Mouse (Mus musculus) hindbrain, embryonic 14.5 days (tissue): Measurements from ENCODE around the gene Exo5. TPM values are rescaled to one million over a fixed set of nuclear protein-coding genes. Genes with fewer than 3 reads are reported as not detected.

Source experiments
- ATAC-seq: fragments of 200-750 bp; cut with Nextera tagmentation; 2 replicates; pipeline ENCODE4 v1.8.0; 2017; ENCODE audit warnings: moderate number of reproducible peaks, mild to moderate bottlenecking, moderate TSS enrichment, moderate library complexity; ENCODE audit not compliant: low FRiP score
- DNase-seq: peaks from one replicate; pipeline ENCODE4 v3.0.0-alpha.2; 2015; ENCODE audit warnings: low spot score
- H3K27ac ChIP-seq: fragments of 300-500 bp; sonication (generic); 2 replicates; pipeline ENCODE4 v1.5.1; 2014; ENCODE audit warnings: mild to moderate bottlenecking, moderate library complexity
- H3K27me3 ChIP-seq: fragments of 300-500 bp; sonication (generic); 2 replicates; pipeline ENCODE4 v1.6.1; 2014; ENCODE audit warnings: mild to moderate bottlenecking, low read length, mixed read lengths; ENCODE audit not compliant: control insufficient read depth, insufficient read depth
- H3K36me3 ChIP-seq: fragments of 300-500 bp; sonication (generic); replicated peaks from 2 replicates; pipeline ENCODE4 v1.6.1; 2014; ENCODE audit not compliant: control insufficient read depth, insufficient read depth
- H3K4me1 ChIP-seq: fragments of 300-500 bp; sonication (generic); replicated peaks from 2 replicates; pipeline ENCODE4 v1.6.1; 2014; ENCODE audit warnings: antibody characterized with exemption, low read length, mixed read lengths; ENCODE audit not compliant: control insufficient read depth, insufficient read depth
- H3K4me2 ChIP-seq: fragments of 300-500 bp; sonication (generic); replicated peaks from 2 replicates; pipeline ENCODE4 v1.6.1; 2014; ENCODE audit warnings: mild to moderate bottlenecking, moderate library complexity
- H3K4me3 ChIP-seq: fragments of 300-500 bp; sonication (generic); replicated peaks from 2 replicates; pipeline ENCODE4 v1.5.1; 2014; ENCODE audit warnings: mild to moderate bottlenecking, low read length
- H3K9ac ChIP-seq: fragments of 300-500 bp; sonication (generic); 2 replicates; pipeline ENCODE4 v1.6.1; 2014
- H3K9me3 ChIP-seq: fragments of 300-500 bp; sonication (generic); 2 replicates; pipeline ENCODE4 v1.6.1; 2016; ENCODE audit warnings: low read length; ENCODE audit not compliant: control insufficient read depth
- WGBS: fragments of 180-500 bp; shearing (Covaris S2); extraction: QIAGEN DNeasy Blood & Tissue Kit; methylation state at CpG from one replicate; pipeline ENCODE4 v1.1.7; 2014; 5-methylcytosine and 5-hydroxymethylcytosine counted together
- polyA plus RNA-seq: library from polyadenylated mRNA; unstranded; fragments of >200 nt; fragmentation: Nextera tagmentation; extraction: Ambion mirVana; gene quantifications from 2 replicates; pipeline ENCODE4 v1.2.1, GENCODE M21; 2014

Gene Exo5
- polyA plus RNA-seq, 1 experiment from 2014 or later = 29.6 TPM

GRCm38 (mm10) chr4:120913443-120913842 is 11.4 kb downstream of the Exo5 start:
- no peak overlapping the region for H3K27ac ChIP-seq
- H3K4me2 ChIP-seq = no peak overlapping the region
- H3K27me3 ChIP-seq = no peaks in the 10 kb centered on the region
- DNase-seq = no peak
- no peak overlapping the region for H3K9ac ChIP-seq
- 70% methylated on average over 8 of the region's 8 CpGs for WGBS
- no peak overlapping the region for H3K4me3 ChIP-seq
- H3K4me1 ChIP-seq = no peaks in the 10 kb centered on the region
- H3K9me3 ChIP-seq = no peaks in the 10 kb centered on the region
- ATAC-seq = no peak
- no peaks in the 10 kb centered on the region for H3K36me3 ChIP-seq

GRCm38 (mm10) chr4:120912866-120913265 is 12.0 kb downstream of the Exo5 start:
- Histone ChIP-seq H3K27ac (no peak overlapping the region), H3K27me3 (no peaks in the 10 kb centered on the region), H3K9ac (no peak overlapping the region), H3K4me3 (no peak overlapping the region), H3K9me3 (no peaks in the 10 kb centered on the region), H3K4me1 (no peaks in the 10 kb centered on the region), H3K4me2 (no peak overlapping the region), H3K36me3 (no peaks in the 10 kb centered on the region)
- WGBS = 49% methylated on average over 4 of the region's 4 CpGs
- ATAC-seq (no peak), DNase-seq (no peak)

- no peak overlapping the region for H3K9ac ChIP-seq
- 89% methylated on average over 6 of the region's 6 CpGs for WGBS
These were observed 13.7 kb downstream of the Exo5 start for GRCm38 (mm10) chr4:120911086-120911485.

GRCm38 (mm10) chr4:120909558-120910150 is 15.2 kb downstream of the Exo5 start:
- H3K4me2 ChIP-seq = no peak overlapping the region
- no peak overlapping the region for H3K27ac ChIP-seq
- DNase-seq = peak; percentile 92
- no peaks in the 10 kb centered on the region for H3K9me3 ChIP-seq
- H3K4me1 ChIP-seq = no peaks in the 10 kb centered on the region
- no peak overlapping the region for H3K9ac ChIP-seq
- H3K4me3 ChIP-seq = no peak overlapping the region
- H3K27me3 ChIP-seq = no peaks in the 10 kb centered on the region
- ATAC-seq = peak; percentile 55; the same call in 1 of the 2 replicates
- 33% methylated on average over 15 of the region's 15 CpGs for WGBS
- no peaks in the 10 kb centered on the region for H3K36me3 ChIP-seq

More at GRCm38 (mm10) chr4:120911086-120911485, 13.7 kb downstream of the Exo5 start:
- DNase-seq (no peak), ATAC-seq (no peak)
- no peak overlapping the region for H3K4me2 ChIP-seq
- no peaks in the 10 kb centered on the region for H3K4me1 ChIP-seq
- H3K27me3 ChIP-seq = no peaks in the 10 kb centered on the region
- H3K27ac ChIP-seq = no peak overlapping the region
- no peaks in the 10 kb centered on the region for H3K36me3 ChIP-seq
- no peaks in the 10 kb centered on the region for H3K9me3 ChIP-seq
- H3K4me3 ChIP-seq = no peak overlapping the region

- DNase-seq = no peak
- Histone ChIP-seq H3K27ac (no peak overlapping the region), H3K9ac (no peak overlapping the region), H3K27me3 (no peaks in the 10 kb centered on the region), H3K4me2 (no peak overlapping the region), H3K9me3 (no peaks in the 10 kb centered on the region), H3K36me3 (no peaks in the 10 kb centered on the region), H3K4me1 (no peaks in the 10 kb centered on the region), H3K4me3 (no peak overlapping the region)
- 80% methylated on average over 5 of the region's 5 CpGs for WGBS
- no peak for ATAC-seq
These were observed 19.2 kb downstream of the Exo5 start for GRCm38 (mm10) chr4:120905644-120906043.

GRCm38 (mm10) chr4:120904533-120904932 is 20.3 kb downstream of the Exo5 start:
- H3K4me3 ChIP-seq = no peak overlapping the region
- ATAC-seq (no peak), DNase-seq (no peak)
- H3K9me3 ChIP-seq = no peaks in the 10 kb centered on the region
- no peaks in the 10 kb centered on the region for H3K36me3 ChIP-seq
- WGBS = 72% methylated on average over 4 of the region's 4 CpGs
- no peak overlapping the region for H3K27ac ChIP-seq
- no peak overlapping the region for H3K4me2 ChIP-seq
- H3K27me3 ChIP-seq = no peaks in the 10 kb centered on the region
- no peak overlapping the region for H3K9ac ChIP-seq
- no peaks in the 10 kb centered on the region for H3K4me1 ChIP-seq

GRCm38 (mm10) chr4:120895810-120896584 is 28.8 kb downstream of the Exo5 start:
- DNase-seq = no peak
- no peak overlapping the region for H3K27ac ChIP-seq
- H3K36me3 ChIP-seq = no peaks in the 10 kb centered on the region; the same call in 1 of the 2 replicates
- no peak overlapping the region for H3K9ac ChIP-seq
- ATAC-seq = no peak
- 76% methylated on average over 7 of the region's 7 CpGs for WGBS
- H3K4me3 ChIP-seq = no peak overlapping the region
- H3K9me3 ChIP-seq = no peaks in the 10 kb centered on the region
- no peaks in the 10 kb centered on the region for H3K4me1 ChIP-seq
- no peak overlapping the region for H3K4me2 ChIP-seq
- H3K27me3 ChIP-seq = no peaks in the 10 kb centered on the region

GRCm38 (mm10) chr4:120895226-120895625 is 29.6 kb downstream of the Exo5 start:
- no peak overlapping the region for H3K4me2 ChIP-seq
- H3K27ac ChIP-seq = no peak overlapping the region
- ATAC-seq (no peak), DNase-seq (no peak)
- H3K9ac ChIP-seq = no peak overlapping the region
- H3K36me3 ChIP-seq = no peaks in the 10 kb centered on the region; the same call in 1 of the 2 replicates
- whole genome bisulfite sequencing = 74% methylated on average over 7 of the region's 7 CpGs
- no peaks in the 10 kb centered on the region for H3K9me3 ChIP-seq
- no peak overlapping the region for H3K4me3 ChIP-seq
- no peaks in the 10 kb centered on the region for H3K27me3 ChIP-seq
- H3K4me1 ChIP-seq = no peaks in the 10 kb centered on the region

- H3K4me2 ChIP-seq = no peak overlapping the region
- no peak overlapping the region for H3K9ac ChIP-seq
- no peaks in the 10 kb centered on the region for H3K27me3 ChIP-seq
- H3K27ac ChIP-seq = no peak overlapping the region
- WGBS = 80% methylated on average over 11 of the region's 11 CpGs
- H3K4me3 ChIP-seq = no peak overlapping the region
- H3K36me3 ChIP-seq = no peaks in the 10 kb centered on the region; the same call in 1 of the 2 replicates
- no peaks in the 10 kb centered on the region for H3K4me1 ChIP-seq
- no peak for ATAC-seq
- H3K9me3 ChIP-seq = no peaks in the 10 kb centered on the region
- no peak for DNase-seq
These were observed 30.2 kb downstream of the Exo5 start for GRCm38 (mm10) chr4:120894584-120894983.
